Mouse (Mus musculus): ENCODE measurements at regions not wholly inside any gene's neighbourhood (a gene's known extent, or its start where the extent isn't known, plus 50 kb on each side); places are given as distances from the start of the nearest gene placed in this dataset.

GRCm38 (mm10) chr2:71666927-71667326 is 78.5 kb upstream of the Itga6 start:
- TF ChIP-seq POLR2A (IDR thresholded peaks at IDR 0.05; ENCODE audit: borderline replicate concordance, low read depth, low read length) (no peak), CTCF (IDR thresholded peaks at IDR 0.05; ENCODE audit: low read depth, low read length) (no peak)
